Mouse (Mus musculus) cerebellum, postnatal 36 days (tissue): ENCODE data around the gene Dgki.

Experiments
- DNase-seq, 2 experiments: peaks; one replicate each; pipeline ENCODE4 v3.0.0; 2021 to 2022; ENCODE audit warnings: mixed read lengths in 2 of 2

Gene Dgki

DNA sequence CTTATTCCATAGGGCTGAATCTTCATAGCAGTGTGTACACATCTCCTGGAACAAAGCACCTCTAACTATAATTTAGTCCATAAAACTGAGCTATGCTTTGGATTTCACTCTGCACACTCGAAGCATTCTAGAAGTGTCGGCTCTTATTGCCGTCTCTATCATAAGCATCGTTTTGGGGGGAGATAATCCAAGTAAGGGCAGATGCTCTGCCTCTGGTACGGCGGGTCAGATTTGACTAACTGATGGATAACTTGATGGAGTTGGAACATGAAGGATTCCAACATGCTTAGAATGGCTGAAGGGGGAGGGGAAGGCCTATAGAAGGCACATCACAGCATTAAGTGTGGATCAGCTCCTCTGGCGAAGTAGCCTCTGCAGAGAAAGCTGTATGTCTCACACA lies 242.4 kb downstream of the Dgki start:
- DNase-seq, result no peak

DNA sequence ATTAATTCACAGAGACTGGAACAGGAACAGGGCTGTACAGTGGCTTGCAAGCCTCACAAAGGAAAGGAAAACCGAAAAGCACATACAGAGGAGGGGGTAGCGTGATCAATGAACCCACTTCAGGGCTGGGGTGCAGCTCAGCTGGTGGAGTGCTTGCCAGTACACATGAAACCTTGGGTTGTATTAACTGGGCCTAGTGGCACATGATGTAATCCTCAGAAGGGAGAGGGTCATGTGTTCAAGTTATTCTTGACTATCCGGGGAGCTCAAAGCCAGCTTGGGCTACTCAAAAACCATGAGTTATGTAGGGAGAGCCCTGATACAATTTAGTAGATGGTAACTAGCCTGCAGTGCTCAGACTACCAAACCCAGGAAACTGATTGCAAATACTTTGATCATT lies 244.3 kb downstream of the Dgki start:
- no peak for DNase-seq

GRCm38 (mm10) chr6:37055128-37055527 lies 244.9 kb downstream of the Dgki start:
- DNase-seq, result no peak

DNA sequence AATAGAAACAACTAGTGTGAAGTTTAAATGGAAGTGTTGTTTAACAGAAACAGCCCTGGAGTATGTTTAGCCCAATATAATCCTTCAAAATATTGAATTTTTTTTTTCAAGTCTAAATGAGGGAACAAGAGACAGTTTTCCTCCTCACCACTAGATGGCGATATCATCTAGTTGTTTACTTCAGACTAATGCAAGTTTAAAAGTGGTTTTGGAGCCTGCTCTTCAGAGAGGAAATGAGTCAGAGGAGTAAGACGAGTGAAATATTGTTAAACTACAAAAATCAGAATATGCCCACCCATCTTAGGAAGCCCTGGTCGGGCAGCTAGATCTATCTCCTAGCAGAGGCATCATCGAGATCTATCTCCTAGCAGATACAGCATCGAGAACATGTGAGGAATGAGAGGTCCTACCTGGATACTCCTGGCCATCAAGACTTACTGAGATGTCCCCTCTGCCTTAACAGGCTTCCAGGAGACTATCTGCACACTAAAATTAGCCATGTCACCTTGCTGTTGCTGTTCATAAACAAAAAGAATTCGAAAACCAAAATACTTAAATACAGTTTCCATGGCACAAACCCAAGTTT lies 245.5 kb downstream of the Dgki start:
- peak in 1 of 2 experiments; percentile 21 for DNase-seq

DNA sequence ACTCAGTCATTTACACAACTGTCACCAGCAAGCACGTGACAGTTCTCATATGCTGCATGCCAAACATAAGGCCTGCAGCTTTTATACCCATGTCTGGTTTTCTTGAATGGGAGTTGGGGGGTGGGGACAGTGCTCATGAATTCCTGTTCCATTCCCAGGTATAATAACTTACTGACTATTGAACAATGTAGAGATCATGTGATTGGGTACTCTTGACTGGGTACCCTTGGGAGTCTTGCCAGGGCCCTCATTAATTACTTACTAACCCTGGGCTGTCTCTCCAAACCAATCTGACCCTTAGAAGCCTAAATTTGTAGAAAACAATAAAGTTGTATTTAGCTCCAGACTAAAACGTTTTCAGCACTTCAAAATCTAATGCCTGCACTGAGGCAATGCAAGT lies 246.6 kb downstream of the Dgki start:
- no peak for DNase-seq

GRCm38 (mm10) chr6:37051652-37052051 lies 248.3 kb downstream of the Dgki start:
- DNase-seq, result no peak

- no peak for DNase-seq
Observed at GRCm38 (mm10) chr6:37051150-37051549, 248.8 kb downstream of the Dgki start.

- DNase-seq, result no peak
Observed at GRCm38 (mm10) chr6:37047611-37048129, 252.3 kb downstream of the Dgki start.

GRCm38 (mm10) chr6:37046152-37046788 lies 253.7 kb downstream of the Dgki start:
- peak; percentile 61 to 72 for DNase-seq

DNA sequence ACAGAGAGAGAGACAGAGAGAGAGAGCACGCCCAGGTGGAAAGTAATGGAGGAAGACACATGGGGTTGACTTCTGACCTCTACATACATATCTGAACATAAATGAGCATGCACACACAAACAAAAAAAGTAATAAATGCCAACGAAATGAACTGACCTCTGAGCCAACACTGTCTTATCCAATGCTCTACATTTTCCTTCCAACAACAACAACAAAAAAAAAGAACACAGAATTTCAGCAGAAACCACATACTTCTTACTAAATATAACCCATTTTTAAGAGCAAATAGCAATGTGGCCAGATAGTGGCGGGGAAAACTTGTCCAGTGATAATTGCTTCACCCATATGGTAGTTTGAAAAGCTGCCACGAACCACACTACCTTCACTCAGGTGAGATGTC lies 255.2 kb downstream of the Dgki start:
- DNase-seq, result no peak

DNA sequence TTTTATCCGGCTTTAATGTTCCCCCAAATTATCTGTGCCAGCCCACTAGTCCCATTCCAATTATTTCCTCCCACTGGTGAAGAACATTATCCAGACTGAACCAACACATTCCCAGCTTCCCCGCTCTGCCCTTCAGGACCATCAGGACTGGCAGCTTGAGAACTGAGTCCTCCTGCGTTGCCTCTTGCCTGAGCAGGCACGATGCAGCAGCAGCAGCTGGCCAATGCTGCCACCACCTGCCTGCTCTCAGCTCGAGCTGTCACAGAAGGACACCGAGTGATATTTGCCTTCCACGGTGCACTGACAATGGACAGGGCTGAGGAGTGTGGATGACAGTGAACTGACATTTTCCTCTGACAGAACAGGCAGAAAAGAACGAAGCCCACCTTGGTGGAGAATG lies 261.5 kb downstream of the Dgki start:
- peak; percentile 61 to 66 for DNase-seq

- DNase-seq, result peak in 1 of 2 experiments; percentile 28
Observed at GRCm38 (mm10) chr6:37037115-37037908, 262.7 kb downstream of the Dgki start.

- no peak for DNase-seq
Observed at GRCm38 (mm10) chr6:37035681-37036080, 264.3 kb downstream of the Dgki start.

- no peak for DNase-seq
Observed at GRCm38 (mm10) chr6:37030986-37031385, 269.0 kb downstream of the Dgki start.

DNA sequence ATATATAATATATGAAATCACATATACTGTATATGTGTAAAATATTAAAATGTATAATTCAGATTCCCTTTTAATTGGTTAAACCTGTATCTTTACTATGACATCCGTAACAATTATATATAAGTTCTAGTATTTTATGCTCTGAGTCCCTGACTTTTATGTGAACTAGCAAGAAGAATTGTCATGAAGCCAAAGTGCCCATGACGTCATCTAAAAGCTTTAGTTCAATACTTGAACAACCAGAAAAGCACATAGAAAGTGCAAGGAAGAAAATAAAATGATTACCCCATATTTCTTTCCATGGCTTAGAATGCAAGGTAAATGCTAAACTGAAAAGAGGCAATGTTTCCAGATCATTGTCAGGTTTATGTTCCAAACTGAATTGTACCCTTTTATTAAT lies 269.6 kb downstream of the Dgki start:
- DNase-seq, result no peak

GRCm38 (mm10) chr6:37028841-37029240 lies 271.1 kb downstream of the Dgki start:
- DNase-seq, result no peak

DNA sequence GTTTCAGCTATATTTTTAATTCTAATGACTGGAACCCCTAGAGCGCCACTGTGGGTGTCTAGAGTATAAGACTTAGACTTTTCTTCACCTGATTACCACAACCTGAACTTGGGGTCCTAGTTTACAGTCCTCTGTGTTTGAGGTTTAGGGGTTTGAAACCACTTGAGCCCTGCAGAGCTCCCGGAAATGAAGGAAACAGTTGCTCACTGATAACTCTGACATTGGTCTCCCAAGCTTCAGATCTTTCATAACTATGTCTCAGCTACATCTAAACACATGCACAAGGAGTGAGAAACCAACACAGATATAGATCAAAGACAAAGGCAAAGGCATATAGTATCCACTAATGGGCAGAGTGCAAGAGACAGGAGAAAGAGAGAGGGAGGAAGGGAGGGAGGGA lies 271.7 kb downstream of the Dgki start:
- DNase-seq, result no peak

GRCm38 (mm10) chr6:37026343-37027243 lies 273.4 kb downstream of the Dgki start:
- no peak for DNase-seq

DNA sequence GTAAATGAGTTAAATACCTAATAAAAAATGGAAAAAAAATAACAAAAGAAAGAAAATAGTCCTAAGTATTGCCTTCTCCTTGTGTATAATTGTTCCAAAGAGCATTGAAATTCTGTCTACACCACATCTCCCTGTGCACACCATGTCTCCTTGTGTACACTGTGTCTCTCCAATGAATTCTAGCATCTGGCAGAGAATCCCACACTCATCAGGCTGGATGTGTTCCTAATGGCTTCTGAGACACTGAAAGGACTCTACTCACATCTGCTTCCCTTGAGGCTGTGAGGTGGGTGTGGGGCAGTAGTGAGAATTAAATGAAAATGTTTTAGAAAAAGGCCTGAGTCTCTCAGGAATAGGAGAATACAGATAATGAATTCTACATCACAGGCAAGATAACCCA lies 283.9 kb downstream of the Dgki start:
- no peak for DNase-seq

GRCm38 (mm10) chr6:37011597-37011996 lies 288.4 kb downstream of the Dgki start:
- no peak for DNase-seq

DNA sequence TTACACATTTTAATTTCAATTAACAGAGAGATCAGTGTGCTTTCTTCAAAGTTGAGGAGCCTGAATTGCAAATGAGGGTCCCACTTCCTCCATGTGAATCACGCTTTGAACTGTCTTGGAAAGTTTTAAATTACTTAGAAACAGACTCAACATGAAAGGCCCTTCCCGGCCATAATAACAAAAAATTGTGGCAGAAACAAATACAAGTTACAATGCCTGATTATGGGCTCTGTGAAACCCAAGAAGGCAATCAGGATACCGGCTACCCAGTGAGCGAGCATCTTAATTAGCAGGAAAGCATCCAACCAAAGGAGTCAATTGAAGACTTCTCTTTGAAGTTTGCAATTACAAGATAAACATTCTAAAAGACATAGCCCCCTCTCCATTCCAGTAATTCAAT lies 292.4 kb downstream of the Dgki start:
- no peak for DNase-seq

DNA sequence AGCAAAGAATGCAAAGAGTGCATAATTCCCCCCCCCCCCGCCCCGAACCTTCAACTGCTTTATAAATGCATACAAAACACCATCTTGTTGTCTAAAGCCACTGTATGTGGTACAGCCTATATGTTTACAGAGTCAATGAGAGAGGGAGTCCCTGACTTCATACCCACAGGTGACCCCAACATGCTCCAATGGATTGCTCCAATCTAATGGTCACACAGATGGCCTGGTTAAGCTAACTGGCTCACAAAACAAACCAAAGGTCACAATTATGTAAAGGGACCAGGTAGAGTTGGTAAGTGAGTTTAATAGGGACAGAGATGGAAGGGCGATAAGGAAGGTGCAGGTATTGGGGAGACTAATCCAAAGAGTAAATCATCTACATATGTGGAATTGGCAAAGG lies 295.1 kb downstream of the Dgki start:
- no peak for DNase-seq

GRCm38 (mm10) chr6:37003235-37003634 lies 296.7 kb downstream of the Dgki start:
- DNase-seq, result no peak
